Mouse (Mus musculus) liver, embryonic 14.5 days (tissue): ENCODE data around the gene Trip12. TPM values are rescaled to one million over a fixed set of nuclear protein-coding genes. Genes with fewer than 3 reads are reported as not detected.
A peak's percentile ranks its signal among the peaks of the same experiment; 100 is the strongest.

Experiments used
- ATAC-seq: fragments of 200-750 bp; cut with Nextera tagmentation; 2 replicates; pipeline ENCODE4 v1.8.0; 2017; ENCODE audit warnings: moderate number of reproducible peaks, mild to moderate bottlenecking, moderate library complexity; ENCODE audit not compliant: insufficient read depth
- DNase-seq, 3 experiments: peaks; one replicate each; pipeline ENCODE4 v3.0.0-alpha.2; 2012 to 2013; ENCODE audit warnings: low read depth in 3 of 3, low spot score in 3 of 3
- H3K27ac ChIP-seq: fragments of 300-500 bp; sonication (generic); 2 replicates; pipeline ENCODE4 v1.5.1; 2014; ENCODE audit warnings: moderate library complexity, mild to moderate bottlenecking, control low read depth, inconsistent platforms
- H3K27me3 ChIP-seq: fragments of 300-500 bp; sonication (generic); 2 replicates; pipeline ENCODE4 v1.6.1; 2014; ENCODE audit warnings: mild to moderate bottlenecking, low read length, moderate library complexity; ENCODE audit not compliant: control insufficient read depth, insufficient read depth
- H3K36me3 ChIP-seq: fragments of 300-500 bp; sonication (generic); replicated peaks from 2 replicates; pipeline ENCODE4 v1.6.1; 2014; ENCODE audit warnings: low read depth; ENCODE audit not compliant: control insufficient read depth, insufficient read depth
- H3K4me1 ChIP-seq, 2 experiments: fragments of 200-500 bp in 1 of 2; fragments of 300-500 bp in 1 of 2; sonication (generic) in 1 of 2; replicated peaks; 2 replicates each; pipeline ENCODE4 v1.6.1; 2012 to 2014; ENCODE audit warnings: antibody characterized with exemption in 1 of 2, inconsistent platforms in 1 of 2, low read length in 1 of 2; ENCODE audit not compliant: control insufficient read depth in 2 of 2, insufficient read depth in 2 of 2
- H3K4me2 ChIP-seq: fragments of 300-500 bp; sonication (generic); 2 replicates; pipeline ENCODE4 v1.6.1; 2014; ENCODE audit warnings: low read depth, mild to moderate bottlenecking, control low read depth, moderate library complexity
- H3K4me3 ChIP-seq, 2 experiments: fragments of 200-500 bp in 1 of 2; fragments of 300-500 bp in 1 of 2; sonication (generic) in 1 of 2; 2 replicates each; pipeline ENCODE4 v1.5.1; 2012 to 2014; ENCODE audit warnings: low read depth in 2 of 2, low read length in 2 of 2, mild to moderate bottlenecking in 2 of 2, control low read depth in 1 of 2, inconsistent platforms in 1 of 2, moderate library complexity in 1 of 2; ENCODE audit not compliant: insufficient read depth in 1 of 2
- H3K9ac ChIP-seq: fragments of 300-500 bp; sonication (generic); replicated peaks from 2 replicates; pipeline ENCODE4 v1.6.1; 2014; ENCODE audit warnings: mild to moderate bottlenecking, control low read depth, moderate library complexity
- H3K9me3 ChIP-seq: fragments of 300-500 bp; sonication (generic); 2 replicates; pipeline ENCODE4 v1.6.1; 2016; ENCODE audit warnings: low read length, mixed read lengths; ENCODE audit not compliant: control insufficient read depth
- CTCF ChIP-seq: IDR thresholded peaks from 2 replicates; pipeline ENCODE4 v1.5.1; 2016; ENCODE audit warnings: antibody characterized with exemption, low read depth, control low read depth
- EP300 ChIP-seq: IDR thresholded peaks from 2 replicates; pipeline ENCODE4 v1.6.1; 2016; ENCODE audit warnings: antibody characterized with exemption, low read depth
- WGBS: fragments of 180-500 bp; shearing (Covaris S2); extraction: QIAGEN DNeasy Blood & Tissue Kit; methylation state at CpG from one replicate; pipeline ENCODE4 v1.1.7; 2014; ENCODE audit not compliant: insufficient replicate concordance; 5-methylcytosine and 5-hydroxymethylcytosine counted together
- microRNA-seq: library from miRNA; unstranded; fragments of <30 nt; microRNA quantifications from one replicate; pipeline ENCODE4, GENCODE M21; 2016
- polyA plus RNA-seq, 2 experiments: library from polyadenylated mRNA; depleted of rRNA in 1 of 2; stranded (reverse) in 1 of 2; unstranded in 1 of 2; fragments of >200 nt; fragmentation: Nextera tagmentation in 1 of 2; extraction: Ambion mirVana in 1 of 2; gene quantifications; 2 replicates each; pipeline versions ENCODE4 v1.2.1 to v1.2.3; 2012 to 2014

Trip12 gene
- polyA plus RNA-seq, 2 experiments = 27.9 to 34.5 TPM

DNA sequence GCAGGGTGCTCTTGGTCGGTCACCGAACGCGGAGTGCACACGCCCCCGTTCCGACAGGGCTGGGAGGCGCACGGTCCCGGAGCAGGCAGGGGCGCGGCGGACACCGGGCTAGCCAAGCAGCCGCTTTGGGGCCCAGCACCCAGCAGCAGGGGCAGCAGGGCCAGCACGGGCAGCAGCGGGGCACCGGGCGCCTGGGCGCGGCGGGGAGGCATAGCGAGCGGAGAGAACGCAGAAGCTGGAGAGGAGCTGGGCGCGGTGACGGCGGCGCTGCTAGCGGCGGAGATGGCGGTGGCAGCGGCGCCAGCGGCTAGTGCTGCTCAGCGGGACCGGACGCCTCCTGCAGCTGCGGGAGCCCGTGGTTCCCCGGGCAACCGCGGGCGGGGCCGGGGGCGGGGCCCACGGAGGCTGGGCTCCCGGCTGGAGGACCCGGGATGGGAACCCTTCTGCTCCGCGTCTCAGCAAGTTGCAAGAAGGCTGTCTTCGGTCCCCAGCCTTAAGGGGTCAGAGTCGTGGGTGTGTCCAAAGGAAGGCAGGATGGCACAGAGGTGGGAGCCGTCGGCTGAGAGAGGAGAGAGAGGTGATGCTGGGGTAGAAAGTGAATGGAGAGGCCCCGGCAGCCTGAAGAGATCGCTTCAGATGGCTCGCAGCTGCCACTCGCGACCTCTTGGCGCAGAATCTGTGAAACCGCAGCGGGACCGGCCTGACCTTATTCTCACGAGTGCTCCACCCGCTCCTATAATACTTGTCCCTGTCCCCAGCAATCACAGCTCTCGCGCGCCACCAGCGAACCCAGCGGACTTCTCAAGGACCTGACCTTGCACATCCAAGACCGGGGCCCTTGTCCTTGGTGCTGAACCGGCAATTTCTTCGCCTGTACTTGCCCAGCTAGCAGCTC, 144.6 kb downstream of the Trip12 start, which contains the start of gene Dner:
Gene Dner (minus strand): TSS at position 705 of the 895 bp plus-strand sequence.
- H3K27me3 ChIP-seq = peaks cover 24% of the 10 kb centered on the region
- no peaks in the 10 kb centered on the region for H3K4me1 ChIP-seq
- H3K36me3 ChIP-seq = no peaks in the 10 kb centered on the region
- H3K9ac ChIP-seq = no peak within 1 kb of the TSS
- H3K27ac ChIP-seq = no peak within 1 kb of the TSS
- no peaks in the 10 kb centered on the region for H3K9me3 ChIP-seq
- H3K4me2 ChIP-seq = peak within 1 kb of the TSS; percentile 18
- WGBS = under 1% methylated on average over 72 of the region's 75 CpGs
- TF ChIP-seq CTCF (peak; percentile 25; the same call in 1 of the 2 replicates), EP300 (no peak)
- ATAC-seq (no peak), DNase-seq (peak; percentile 22 to 36 (median 23))
- peak within 1 kb of the TSS in 1 of 2 experiments; percentile 26; a peak in 1 of 4 replicates for H3K4me3 ChIP-seq

DNA sequence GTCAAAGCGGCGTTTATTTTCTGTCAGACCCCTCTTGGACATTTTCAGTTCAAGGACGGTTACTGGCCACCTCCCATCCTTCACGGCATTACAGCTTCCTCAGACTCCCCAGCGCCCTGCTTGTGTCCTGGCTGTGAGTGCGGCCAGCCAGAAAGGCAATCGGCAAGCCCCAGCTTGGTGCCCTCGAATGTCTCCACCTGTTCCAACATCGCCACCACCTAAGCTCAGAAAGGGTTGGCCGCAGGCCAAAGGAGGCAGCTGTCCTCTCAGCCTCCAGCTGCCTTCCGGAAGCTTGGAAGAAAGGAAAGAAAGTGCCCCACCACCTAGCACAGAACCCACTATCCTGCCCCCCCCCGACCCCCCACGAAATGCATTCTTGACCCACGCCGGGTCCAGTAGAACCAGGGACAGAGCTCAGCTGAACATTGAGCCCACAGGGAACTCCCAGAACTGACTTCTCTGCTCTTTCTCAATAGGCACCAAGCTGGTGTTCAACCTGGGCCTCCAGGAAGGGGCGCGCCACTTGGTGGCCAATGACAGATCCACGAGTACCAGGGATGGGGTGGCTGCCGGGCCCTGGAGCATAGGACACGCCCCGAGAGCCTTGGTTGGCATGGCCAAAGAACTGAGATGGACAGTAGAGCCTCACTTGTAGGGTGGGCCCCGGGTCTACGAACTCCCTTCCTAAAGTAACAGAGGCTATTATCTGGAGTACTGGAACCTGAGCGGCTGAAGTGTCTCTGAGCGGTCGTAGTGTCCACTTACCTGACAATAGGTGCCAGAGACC, 145.4 kb downstream of the Trip12 start:
- no peaks in the 10 kb centered on the region for H3K36me3 ChIP-seq
- H3K27me3 ChIP-seq = peaks cover 24% of the 10 kb centered on the region
- DNase-seq (no peak), ATAC-seq (no peak)
- H3K4me2 ChIP-seq = peak overlapping the region; percentile 18
- WGBS = 11% methylated on average over 26 of the region's 26 CpGs
- H3K9me3 ChIP-seq = no peaks in the 10 kb centered on the region
- no peak overlapping the region for H3K9ac ChIP-seq
- no peak overlapping the region for H3K27ac ChIP-seq
- H3K4me3 ChIP-seq = no peak overlapping the region
- no peak for TF ChIP-seq CTCF
- no peak for TF ChIP-seq EP300
- H3K4me1 ChIP-seq = no peaks in the 10 kb centered on the region

GRCm38 (mm10) chr1:84677910-84678309, 162.4 kb downstream of the Trip12 start:
- 40% methylated on average over 4 of the region's 4 CpGs for WGBS

More at GRCm38 (mm10) chr1:84677910-84678309, 162.4 kb downstream of the Trip12 start:
- no peak overlapping the region for H3K4me2 ChIP-seq
- no peaks in the 10 kb centered on the region for H3K9me3 ChIP-seq
- H3K9ac ChIP-seq = no peak overlapping the region
- DNase-seq (no peak), ATAC-seq (no peak)
- H3K36me3 ChIP-seq = no peaks in the 10 kb centered on the region
- H3K27ac ChIP-seq = no peak overlapping the region
- TF ChIP-seq CTCF (no peak), EP300 (no peak)
- H3K27me3 ChIP-seq = no peaks in the 10 kb centered on the region
- H3K4me1 ChIP-seq = no peaks in the 10 kb centered on the region
- no peak overlapping the region for H3K4me3 ChIP-seq

Small RNA genes within 50 kb of the gene (microRNA-seq; reads per million reads assigned to microRNA genes)
- gene Mir5126 = 2.5 reads per million

Other genes with a start within 250 kb of the Trip12 start
- 0.02 and 0.17 TPM in 2 replicates for gene Dner, start 144.3 kb downstream of the Trip12 start, polyA plus RNA-seq (2012; rRNA removed)
- 0.27 TPM in 1 of 2 replicates, not detected in the other for gene Dner, start 144.3 kb downstream of the Trip12 start, polyA plus RNA-seq (2014; fragmentation: Nextera tagmentation; extraction: Ambion mirVana)
- gene Fbxo36, start 675 bp downstream of the Trip12 start, polyA plus RNA-seq (2012; rRNA removed) = 3.9 and 4.0 TPM in 2 replicates
- 9.0 TPM in 2 replicates for gene Fbxo36, start 675 bp downstream of the Trip12 start, polyA plus RNA-seq (2014; fragmentation: Nextera tagmentation; extraction: Ambion mirVana)
- gene Slc16a14, start 94.6 kb upstream of the Trip12 start, polyA plus RNA-seq (2012; rRNA removed) = 0.01 TPM in 1 of 2 replicates, not detected in the other
- not detected in 2 replicates for gene Slc16a14, start 94.6 kb upstream of the Trip12 start, polyA plus RNA-seq (2014; fragmentation: Nextera tagmentation; extraction: Ambion mirVana)